Mouse (Mus musculus) brain, embryonic 14.5 days (tissue): ENCODE results near the gene Tgfbi.

ENCODE experiments used
- CTCF ChIP-seq: fragments of 200-500 bp; IDR thresholded peaks from 2 replicates; pipeline ENCODE4 v1.5.1; 2012; ENCODE audit warnings: inconsistent platforms, mild to moderate bottlenecking, moderate library complexity, borderline replicate concordance; ENCODE audit not compliant: insufficient read depth, insufficient read length; ENCODE audit errors: extremely low read depth
- POLR2A ChIP-seq: fragments of 200-500 bp; IDR thresholded peaks from 2 replicates; pipeline ENCODE4 v1.6.1; 2012; ENCODE audit warnings: mild to moderate bottlenecking, inconsistent platforms, borderline replicate concordance; ENCODE audit not compliant: poor library complexity, insufficient read depth, insufficient read length, severe bottlenecking; ENCODE audit errors: extremely low read depth

DNA sequence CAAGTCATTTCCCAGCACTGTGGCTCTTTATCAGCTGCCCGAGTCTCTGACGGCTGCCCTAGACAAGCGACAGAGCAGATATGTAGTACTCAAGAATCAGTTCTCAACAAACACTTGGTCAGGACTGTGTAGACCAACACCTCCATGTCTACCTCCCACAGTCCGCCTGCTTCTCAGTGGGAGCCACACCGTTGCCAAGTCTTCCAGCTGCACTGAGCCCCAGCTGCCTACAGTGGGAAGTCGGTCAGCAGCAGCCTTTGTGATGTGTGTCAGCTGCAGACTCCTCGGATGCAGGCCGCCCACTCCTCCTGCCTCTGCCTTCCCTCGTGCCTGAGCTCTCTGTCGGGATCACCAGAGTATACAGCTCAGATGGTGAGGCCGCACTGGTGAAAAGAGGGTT, 61.9 kb downstream of the Tgfbi start:
- no peak for TF ChIP-seq CTCF
- no peak for TF ChIP-seq POLR2A
